Mouse (Mus musculus) liver, postnatal 0 days (tissue): ENCODE measurements around the gene Smim14.

Experiments used
- CTCF ChIP-seq: sonication (generic); IDR thresholded peaks from 2 replicates; pipeline ENCODE4 v1.5.1; 2016; ENCODE audit warnings: antibody characterized with exemption, low read depth
- EP300 ChIP-seq: IDR thresholded peaks from 2 replicates; pipeline ENCODE4 v1.6.1; 2016; ENCODE audit warnings: antibody characterized with exemption, low read depth, mild to moderate bottlenecking

DNA sequence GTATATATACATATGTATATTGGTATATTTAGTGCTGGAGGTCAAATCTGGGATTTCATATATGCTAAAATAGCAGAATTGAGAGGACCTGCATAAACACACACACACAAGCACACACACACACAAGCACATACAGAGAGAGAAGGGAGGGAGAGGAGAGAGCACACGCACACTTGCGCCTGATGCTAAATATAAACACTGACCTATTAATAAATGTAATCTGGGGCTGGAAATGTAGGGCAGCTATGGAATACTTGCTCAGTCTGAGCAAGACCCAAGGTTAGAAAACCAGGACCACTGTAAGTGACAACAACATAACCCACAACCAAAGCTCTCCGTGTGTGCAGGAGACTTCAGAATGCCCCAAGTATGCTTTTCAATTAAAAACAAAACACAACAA lies 77.5 kb downstream of the Smim14 start:
- TF ChIP-seq CTCF (no peak), EP300 (no peak)
